ENCODE assay signal across 9 mouse cellular contexts in the genomic region with DNA sequence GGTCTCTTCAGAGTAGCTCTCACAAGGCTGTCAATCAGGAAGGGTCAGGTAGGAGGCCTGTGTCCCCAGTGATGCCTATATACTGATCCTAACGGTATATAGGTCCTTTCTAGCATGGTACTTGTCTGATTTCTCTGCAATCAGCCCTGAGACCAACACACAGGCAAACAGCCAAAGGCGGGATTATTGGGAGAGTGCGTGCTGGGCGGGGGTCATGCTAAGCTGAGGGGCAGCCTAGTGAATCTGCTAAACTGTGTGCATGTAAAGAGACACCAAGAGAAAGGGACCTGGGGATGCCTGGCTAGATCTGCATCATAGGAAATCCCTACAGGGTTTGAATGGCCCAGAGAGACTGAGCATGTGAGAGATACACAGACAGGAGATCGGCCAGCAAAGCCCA. TPM values are rescaled to one million over a fixed set of nuclear protein-coding genes. Genes with fewer than 3 reads are reported as not detected.
DNase-seq lines count a peak whose midpoint lies in the region; ATAC-seq lines count a peak whose summit lies in the region.
"Had no signal": no experiment of that assay in that cellular context is flagged by ENCODE, and none has a peak within 500 bp of the region (broad histone marks: within the 10 kb centered on the region; RNA-seq: fewer than 3 reads in every experiment).

No protein-coding gene starts in this region.

- peak overlapping the region; percentile 94 for H3K9ac ChIP-seq in heart, embryonic 14.5 days (ENCODE audit: low read length)
- peak overlapping the region; percentile 61 for H3K9ac ChIP-seq in hindbrain, embryonic 11.5 days (ENCODE audit: low read depth, low read length)
- no peak overlapping the region; the same call in 1 of the 2 replicates for H3K9ac ChIP-seq in midbrain, embryonic 15.5 days

- H3K4me2 ChIP-seq in heart, embryonic 14.5 days (ENCODE audit: low read length): no peak overlapping the region
- no peak overlapping the region for H3K4me2 ChIP-seq in hindbrain, embryonic 11.5 days (replicated peaks; ENCODE audit: low read depth, low read length)
- H3K4me2 ChIP-seq in midbrain, embryonic 15.5 days: no peak overlapping the region

- H3K4me1 ChIP-seq in heart, embryonic 14.5 days (ENCODE audit: control insufficient read depth in 2 of 2, insufficient read depth in 2 of 2, low read length in 2 of 2): peaks cover 23 to 27% of the 10 kb centered on the region in 2 experiments
- H3K4me1 ChIP-seq in embryonic facial prominence, embryonic 10.5 days: peaks cover 51% of the 10 kb centered on the region
- peaks cover 13% of the 10 kb centered on the region for H3K4me1 ChIP-seq in hindbrain, embryonic 11.5 days (replicated peaks; ENCODE audit: control insufficient read depth, insufficient read depth, low read length)
- H3K4me1 ChIP-seq in midbrain, embryonic 15.5 days: peaks cover 39% of the 10 kb centered on the region

- no peak for ATAC-seq in heart, embryonic 14.5 days (ENCODE audit: insufficient number of reproducible peaks, insufficient read depth, low FRiP score, low read depth)
- ATAC-seq in hindbrain, embryonic 11.5 days (ENCODE audit: low FRiP score): no peak
- no peak for ATAC-seq in midbrain, embryonic 15.5 days (replicated peaks)

- H3K36me3 ChIP-seq in heart, embryonic 14.5 days (ENCODE audit: control insufficient read depth, insufficient read depth, low read length): peaks cover 30% of the 10 kb centered on the region
- peaks cover 16% of the 10 kb centered on the region for H3K36me3 ChIP-seq in embryonic facial prominence, embryonic 10.5 days (replicated peaks)
- no peaks in the 10 kb centered on the region for H3K36me3 ChIP-seq in hindbrain, embryonic 11.5 days (ENCODE audit: control insufficient read depth, insufficient read depth, low read length)
- H3K36me3 ChIP-seq in midbrain, embryonic 15.5 days (replicated peaks): 0 out of 2 replicates have a peak, but pooled peaks cover 5% of the 10 kb centered on the region

- no peaks in the 10 kb centered on the region for H3K9me3 ChIP-seq in heart, embryonic 14.5 days (ENCODE audit: control insufficient read depth, low read length)
- H3K9me3 ChIP-seq in embryonic facial prominence, embryonic 10.5 days: no peaks in the 10 kb centered on the region
- H3K9me3 ChIP-seq in hindbrain, embryonic 11.5 days (ENCODE audit: control insufficient read depth, low read length): no peaks in the 10 kb centered on the region
- H3K9me3 ChIP-seq in midbrain, embryonic 15.5 days: no peaks in the 10 kb centered on the region

- no peak for DNase-seq in heart, adult 18-20 months
- no peak for DNase-seq in embryonic facial prominence, embryonic 10.5 days (ENCODE audit: low spot score)
- peak; percentile 23 for DNase-seq in hindbrain, embryonic 11.5 days (ENCODE audit: low spot score)
- no peak for DNase-seq in thymus, postnatal 0 days (ENCODE audit: low spot score)
- no peak for DNase-seq in frontal cortex, postnatal 36 days (ENCODE audit: low spot score in 2 of 2)
- DNase-seq in thymus, adult 18-20 months: no peak

- H3K27ac ChIP-seq in heart, embryonic 14.5 days (replicated peaks in 1 of 2; ENCODE audit: control insufficient read depth in 1 of 2, insufficient read depth in 1 of 2, low read depth in 2 of 2, low read length in 2 of 2): peak overlapping the region; percentile 100
- H3K27ac ChIP-seq in embryonic facial prominence, embryonic 10.5 days (replicated peaks): peak overlapping the region; percentile 94
- peak overlapping the region; percentile 97 for H3K27ac ChIP-seq in hindbrain, embryonic 11.5 days (ENCODE audit: low read depth, low read length)
- H3K27ac ChIP-seq in midbrain, embryonic 15.5 days: peak overlapping the region; percentile 90
- H3K27ac ChIP-seq: left cerebral cortex, adult 2 months had no signal

- no peaks in the 10 kb centered on the region for H3K27me3 ChIP-seq in heart, embryonic 14.5 days (ENCODE audit: control insufficient read depth, insufficient read depth, low read length)
- H3K27me3 ChIP-seq in embryonic facial prominence, embryonic 10.5 days (replicated peaks; ENCODE audit: low read depth, poor library complexity, severe bottlenecking): peaks cover 23% of the 10 kb centered on the region
- H3K27me3 ChIP-seq in hindbrain, embryonic 11.5 days (ENCODE audit: control insufficient read depth, insufficient read depth, low read length): no peaks in the 10 kb centered on the region
- H3K27me3 ChIP-seq in midbrain, embryonic 15.5 days (replicated peaks): no peaks in the 10 kb centered on the region

- 78% methylated on average over 5 of the region's 5 CpGs for WGBS in heart, embryonic 14.5 days
- 79% methylated on average over 5 of the region's 5 CpGs for WGBS in embryonic facial prominence, embryonic 10.5 days
- 70% methylated on average over 5 of the region's 5 CpGs for WGBS in hindbrain, embryonic 11.5 days
- 28% methylated on average over 5 of the region's 5 CpGs for WGBS in midbrain, embryonic 15.5 days

- H3K4me3 ChIP-seq in heart, embryonic 14.5 days (ENCODE audit: control insufficient read depth in 1 of 2, insufficient read depth in 1 of 2, low read depth in 1 of 2, low read length in 2 of 2): no peak overlapping the region
- H3K4me3 ChIP-seq in embryonic facial prominence, embryonic 10.5 days: no peak overlapping the region
- H3K4me3 ChIP-seq in hindbrain, embryonic 11.5 days (ENCODE audit: low read depth, low read length): no peak overlapping the region
- no peak overlapping the region for H3K4me3 ChIP-seq in midbrain, embryonic 15.5 days
- H3K4me3 ChIP-seq: left cerebral cortex, adult 2 months had no signal

RNA-seq across cellular contexts. Expression of a gene that starts 1.5 kb away (rescaled TPM):
- 67.3 and 71.4 TPM in 2 replicates for polyA plus RNA-seq in heart, embryonic 14.5 days (2014; fragmentation: Nextera tagmentation; extraction: Ambion mirVana)
- 10 to 100 TPM; 21.6 to 23.0 TPM for total RNA-seq in heart, adult 18-20 months (2021)
- polyA plus RNA-seq in embryonic facial prominence, embryonic 10.5 days (2016; fragmentation: Nextera tagmentation; extraction: Ambion mirVana): 136 and 144 TPM in 2 replicates
- polyA plus RNA-seq in hindbrain, embryonic 11.5 days (2014; fragmentation: Nextera tagmentation; extraction: Ambion mirVana): 288 and 318 TPM in 2 replicates
- 192 and 212 TPM in 2 replicates for polyA plus RNA-seq in midbrain, embryonic 15.5 days (2015; fragmentation: Nextera tagmentation; extraction: Ambion mirVana)
- polyA plus RNA-seq in thymus, postnatal 0 days (2015; fragmentation: Nextera tagmentation; extraction: Ambion mirVana): 216 and 236 TPM in 2 replicates

RNA-seq across cellular contexts. Expression of a gene that starts 16.7 kb away (rescaled TPM):
- polyA plus RNA-seq in heart, embryonic 14.5 days (2014; fragmentation: Nextera tagmentation; extraction: Ambion mirVana): 98.5 and 108 TPM in 2 replicates
- total RNA-seq in heart, adult 18-20 months (2021): 10 to 100 TPM; 46.9 to 51.0 TPM
- polyA plus RNA-seq in embryonic facial prominence, embryonic 10.5 days (2016; fragmentation: Nextera tagmentation; extraction: Ambion mirVana): 175 and 177 TPM in 2 replicates
- polyA plus RNA-seq in hindbrain, embryonic 11.5 days (2014; fragmentation: Nextera tagmentation; extraction: Ambion mirVana): 172 TPM in 2 replicates
- polyA plus RNA-seq in midbrain, embryonic 15.5 days (2015; fragmentation: Nextera tagmentation; extraction: Ambion mirVana): 150 and 152 TPM in 2 replicates
- polyA plus RNA-seq in thymus, postnatal 0 days (2015; fragmentation: Nextera tagmentation; extraction: Ambion mirVana): 129 and 133 TPM in 2 replicates

RNA-seq across cellular contexts. Expression of a gene that starts 43.8 kb away (rescaled TPM):
- 3.4 and 5.6 TPM in 2 replicates for polyA plus RNA-seq in heart, embryonic 14.5 days (2014; fragmentation: Nextera tagmentation; extraction: Ambion mirVana)
- 1 to 10 TPM; 4.7 to 5.6 TPM for total RNA-seq in heart, adult 18-20 months (2021)
- polyA plus RNA-seq in embryonic facial prominence, embryonic 10.5 days (2016; fragmentation: Nextera tagmentation; extraction: Ambion mirVana): 1.3 and 2.0 TPM in 2 replicates
- polyA plus RNA-seq in hindbrain, embryonic 11.5 days (2014; fragmentation: Nextera tagmentation; extraction: Ambion mirVana): 1.7 and 2.8 TPM in 2 replicates
- 5.1 and 5.3 TPM in 2 replicates for polyA plus RNA-seq in midbrain, embryonic 15.5 days (2015; fragmentation: Nextera tagmentation; extraction: Ambion mirVana)
- polyA plus RNA-seq in thymus, postnatal 0 days (2015; fragmentation: Nextera tagmentation; extraction: Ambion mirVana): 0.95 and 1.1 TPM in 2 replicates

RNA-seq across cellular contexts. Expression of a gene that starts 49.1 kb away (rescaled TPM):
- 0.63 and 2.5 TPM in 2 replicates for polyA plus RNA-seq in heart, embryonic 14.5 days (2014; fragmentation: Nextera tagmentation; extraction: Ambion mirVana)
- not detected for total RNA-seq in heart, adult 18-20 months (2021)
- polyA plus RNA-seq in embryonic facial prominence, embryonic 10.5 days (2016; fragmentation: Nextera tagmentation; extraction: Ambion mirVana): 1.8 and 2.0 TPM in 2 replicates
- 0.68 and 1.0 TPM in 2 replicates for polyA plus RNA-seq in hindbrain, embryonic 11.5 days (2014; fragmentation: Nextera tagmentation; extraction: Ambion mirVana)
- polyA plus RNA-seq in midbrain, embryonic 15.5 days (2015; fragmentation: Nextera tagmentation; extraction: Ambion mirVana): 0.27 and 0.56 TPM in 2 replicates
- 1.1 and 1.3 TPM in 2 replicates for polyA plus RNA-seq in thymus, postnatal 0 days (2015; fragmentation: Nextera tagmentation; extraction: Ambion mirVana)
